Mouse (Mus musculus) spleen, adult 2 months (tissue): ENCODE measurements at regions not wholly inside any gene's neighbourhood (a gene's known extent, or its start where the extent isn't known, plus 50 kb on each side); places are given as distances from the start of the nearest gene placed in this dataset.

Experiments
- DNase-seq, 2 experiments: peaks; one replicate each; pipeline versions ENCODE4 v3.0.0 to v3.0.0-alpha.2; 2012 to 2021; ENCODE audit warnings: low spot score in 2 of 2, low read depth in 1 of 2
- H3K27ac ChIP-seq: fragments of 200-500 bp; 2 replicates; pipeline ENCODE4 v1.5.1; 2012; ENCODE audit warnings: low read length, inconsistent platforms; ENCODE audit not compliant: insufficient read depth
- H3K27me3 ChIP-seq: fragments of 200-500 bp; 2 replicates; pipeline ENCODE4 v1.6.1; 2012; ENCODE audit warnings: mild to moderate bottlenecking, moderate library complexity, low read length, inconsistent platforms; ENCODE audit not compliant: control insufficient read depth, insufficient read depth
- H3K36me3 ChIP-seq: fragments of 200-500 bp; 2 replicates; pipeline ENCODE4 v1.6.1; 2012; ENCODE audit warnings: mild to moderate bottlenecking, low read length, inconsistent platforms; ENCODE audit not compliant: control insufficient read depth, insufficient read depth
- H3K4me1 ChIP-seq: fragments of 200-500 bp; 2 replicates; pipeline ENCODE4 v1.6.1; 2011; ENCODE audit warnings: inconsistent platforms; ENCODE audit not compliant: control insufficient read depth, insufficient read depth, insufficient read length
- H3K4me3 ChIP-seq: fragments of 200-500 bp; 2 replicates; pipeline ENCODE4 v1.5.1; 2011; ENCODE audit warnings: mild to moderate bottlenecking, inconsistent platforms; ENCODE audit not compliant: insufficient read depth, insufficient read length; ENCODE audit errors: extremely low read depth
- CTCF ChIP-seq: fragments of 200-500 bp; IDR thresholded peaks from 2 replicates; pipeline ENCODE4 v1.5.1; 2011; ENCODE audit warnings: mild to moderate bottlenecking, inconsistent platforms; ENCODE audit not compliant: insufficient read depth, insufficient read length, insufficient replicate concordance; ENCODE audit errors: extremely low read depth
- POLR2A ChIP-seq: fragments of 200-500 bp; IDR thresholded peaks from 2 replicates; pipeline ENCODE4 v1.6.1; 2011; ENCODE audit warnings: low read depth, low read length, inconsistent platforms
- WGBS: fragments of 180-500 bp; shearing (Covaris S2); methylation state at CpG from one replicate; pipeline ENCODE4 v1.1.7; 2018; 5-methylcytosine and 5-hydroxymethylcytosine counted together

- TF ChIP-seq CTCF (no peak), POLR2A (no peak)
- no peaks in the 10 kb centered on the region for H3K27me3 ChIP-seq
- DNase-seq = no peak
- no peaks in the 10 kb centered on the region for H3K36me3 ChIP-seq
- no peak overlapping the region for H3K4me3 ChIP-seq
- WGBS = 69% methylated on average over 1 of the region's 1 CpGs
- H3K27ac ChIP-seq = no peak overlapping the region
- H3K4me1 ChIP-seq = no peaks in the 10 kb centered on the region
Observed at GRCm38 (mm10) chr16:51457166-51457565, 573.9 kb upstream of the Cblb start.

GRCm38 (mm10) chr16:51475690-51476089, 555.3 kb upstream of the Cblb start:
- DNase-seq = no peak
- 76% methylated on average over 3 of the region's 3 CpGs for WGBS
- no peak overlapping the region for H3K27ac ChIP-seq
- H3K36me3 ChIP-seq = no peaks in the 10 kb centered on the region
- H3K27me3 ChIP-seq = no peaks in the 10 kb centered on the region
- H3K4me3 ChIP-seq = no peak overlapping the region
- TF ChIP-seq CTCF = no peak
- no peak for TF ChIP-seq POLR2A
- no peaks in the 10 kb centered on the region for H3K4me1 ChIP-seq

GRCm38 (mm10) chr16:51496096-51496495, 534.9 kb upstream of the Cblb start:
- TF ChIP-seq CTCF (no peak), POLR2A (no peak)
- Histone ChIP-seq H3K4me1 (no peaks in the 10 kb centered on the region; the same call in 1 of the 2 replicates), H3K27ac (no peak overlapping the region), H3K4me3 (no peak overlapping the region), H3K27me3 (no peaks in the 10 kb centered on the region), H3K36me3 (no peaks in the 10 kb centered on the region)
- WGBS = 86% methylated on average over 2 of the region's 2 CpGs
- DNase-seq = no peak

GRCm38 (mm10) chr16:51497777-51498176, 533.2 kb upstream of the Cblb start:
- Histone ChIP-seq H3K4me3 (no peak overlapping the region), H3K27me3 (no peaks in the 10 kb centered on the region), H3K4me1 (no peaks in the 10 kb centered on the region; the same call in 1 of the 2 replicates), H3K36me3 (no peaks in the 10 kb centered on the region), H3K27ac (no peak overlapping the region)
- WGBS = 42% methylated on average over 7 of the region's 7 CpGs
- no peak for TF ChIP-seq POLR2A
- no peak for TF ChIP-seq CTCF
- no peak for DNase-seq

GRCm38 (mm10) chr16:51517079-51517478, 513.9 kb upstream of the Cblb start:
- WGBS = 86% methylated on average over 3 of the region's 3 CpGs
- no peak overlapping the region for H3K27ac ChIP-seq
- no peak for TF ChIP-seq POLR2A
- no peak for TF ChIP-seq CTCF
- H3K27me3 ChIP-seq = no peaks in the 10 kb centered on the region
- no peak for DNase-seq
- H3K4me1 ChIP-seq = no peaks in the 10 kb centered on the region
- H3K4me3 ChIP-seq = no peak overlapping the region
- H3K36me3 ChIP-seq = no peaks in the 10 kb centered on the region

- Histone ChIP-seq H3K4me3 (no peak overlapping the region), H3K4me1 (no peaks in the 10 kb centered on the region), H3K27me3 (no peaks in the 10 kb centered on the region), H3K36me3 (no peaks in the 10 kb centered on the region), H3K27ac (no peak overlapping the region)
- WGBS = 92% methylated on average over 4 of the region's 4 CpGs
- TF ChIP-seq POLR2A (no peak), CTCF (no peak)
- DNase-seq = no peak
Observed at GRCm38 (mm10) chr16:51520762-51521161, 510.3 kb upstream of the Cblb start.

- TF ChIP-seq CTCF (no peak), POLR2A (no peak)
- H3K4me1 ChIP-seq = no peaks in the 10 kb centered on the region
- 95% methylated on average over 13 of the region's 13 CpGs for WGBS
- H3K36me3 ChIP-seq = no peaks in the 10 kb centered on the region
- no peak overlapping the region for H3K27ac ChIP-seq
- DNase-seq = no peak
- no peaks in the 10 kb centered on the region for H3K27me3 ChIP-seq
- no peak overlapping the region for H3K4me3 ChIP-seq
Observed at GRCm38 (mm10) chr16:51521317-51522092, 509.5 kb upstream of the Cblb start.
